Mouse (Mus musculus): ENCODE measurements around the gene Nubp2. TPM values are rescaled to one million over a fixed set of nuclear protein-coding genes. Genes with fewer than 3 reads are reported as not detected.
A peak's percentile ranks its signal among the peaks of the same experiment; 100 is the strongest.

Nubp2 gene
- polyA plus RNA-seq, 1 experiment from 2014 or later: 46.4 TPM

GRCm38 (mm10) chr17:24900014-24900413 lies 13.9 kb upstream of the Nubp2 start:
- no peak for ATAC-seq
- Histone ChIP-seq H3K4me2 (ENCODE audit: low read depth, low read length) (no peak overlapping the region), H3K9me3 (ENCODE audit: low read length) (no peaks in the 10 kb centered on the region), H3K36me3 (replicated peaks; ENCODE audit: insufficient read depth, low read length) (peaks cover 69% of the 10 kb centered on the region), H3K9ac (replicated peaks) (no peak overlapping the region), H3K4me3 (ENCODE audit: low read depth, low read length) (no peak overlapping the region), H3K4me1 (ENCODE audit: insufficient read depth) (peaks cover 28% of the 10 kb centered on the region), H3K27me3 (ENCODE audit: insufficient read depth, low read length) (no peaks in the 10 kb centered on the region), H3K27ac (ENCODE audit: low read depth) (no peak overlapping the region)
- no peak for DNase-seq
- TF ChIP-seq EP300 (IDR thresholded peaks at IDR 0.05; ENCODE audit: low read depth) (no peak), CTCF (IDR thresholded peaks at IDR 0.05; ENCODE audit: low read depth) (no peak)
- whole genome bisulfite sequencing (ENCODE audit: insufficient replicate concordance): 94% methylated on average over 6 of the region's 6 CpGs

GRCm38 (mm10) chr17:24899153-24899552 lies 13.0 kb upstream of the Nubp2 start:
- Histone ChIP-seq H3K4me1 (ENCODE audit: insufficient read depth) (peaks cover 32% of the 10 kb centered on the region), H3K27ac (ENCODE audit: low read depth) (no peak overlapping the region), H3K9ac (replicated peaks) (no peak overlapping the region), H3K9me3 (ENCODE audit: low read length) (no peaks in the 10 kb centered on the region), H3K27me3 (ENCODE audit: insufficient read depth, low read length) (no peaks in the 10 kb centered on the region), H3K36me3 (replicated peaks; ENCODE audit: insufficient read depth, low read length) (peaks cover 61% of the 10 kb centered on the region), H3K4me3 (ENCODE audit: low read depth, low read length) (no peak overlapping the region), H3K4me2 (ENCODE audit: low read depth, low read length) (no peak overlapping the region)
- ATAC-seq (no peak), DNase-seq (no peak)
- no peak for TF ChIP-seq CTCF (IDR thresholded peaks at IDR 0.05; ENCODE audit: low read depth)
- no peak for TF ChIP-seq EP300 (IDR thresholded peaks at IDR 0.05; ENCODE audit: low read depth)
- WGBS (ENCODE audit: insufficient replicate concordance): 79% methylated on average over 5 of the region's 5 CpGs

- no peak overlapping the region for H3K4me2 ChIP-seq (ENCODE audit: low read depth, low read length)
- peaks cover 32% of the 10 kb centered on the region for H3K4me1 ChIP-seq (ENCODE audit: insufficient read depth)
- no peak for TF ChIP-seq CTCF (IDR thresholded peaks at IDR 0.05; ENCODE audit: low read depth)
- no peak for TF ChIP-seq EP300 (IDR thresholded peaks at IDR 0.05; ENCODE audit: low read depth)
- ATAC-seq: no peak
- H3K9ac ChIP-seq (replicated peaks): no peak overlapping the region
- H3K27ac ChIP-seq (ENCODE audit: low read depth): no peak overlapping the region
- no peaks in the 10 kb centered on the region for H3K27me3 ChIP-seq (ENCODE audit: insufficient read depth, low read length)
- peaks cover 59% of the 10 kb centered on the region for H3K36me3 ChIP-seq (replicated peaks; ENCODE audit: insufficient read depth, low read length)
- H3K9me3 ChIP-seq (ENCODE audit: low read length): no peaks in the 10 kb centered on the region
- DNase-seq: no peak
- H3K4me3 ChIP-seq (ENCODE audit: low read depth, low read length): no peak overlapping the region
- 87% methylated on average over 4 of the region's 4 CpGs for WGBS (ENCODE audit: insufficient replicate concordance)
These were observed 12.1 kb upstream of the Nubp2 start for GRCm38 (mm10) chr17:24898041-24898854.

- Histone ChIP-seq H3K9me3 (ENCODE audit: low read length) (no peaks in the 10 kb centered on the region), H3K27ac (ENCODE audit: low read depth) (no peak overlapping the region), H3K27me3 (ENCODE audit: insufficient read depth, low read length) (no peaks in the 10 kb centered on the region), H3K4me1 (ENCODE audit: insufficient read depth) (peaks cover 32% of the 10 kb centered on the region), H3K36me3 (replicated peaks; ENCODE audit: insufficient read depth, low read length) (peaks cover 60% of the 10 kb centered on the region), H3K4me2 (ENCODE audit: low read depth, low read length) (peak overlapping the region; percentile 87), H3K4me3 (ENCODE audit: low read depth, low read length) (peak overlapping the region; percentile 86; the same call in 1 of the 2 replicates), H3K9ac (replicated peaks) (no peak overlapping the region)
- ATAC-seq (no peak), DNase-seq (no peak)
- TF ChIP-seq EP300 (IDR thresholded peaks at IDR 0.05; ENCODE audit: low read depth) (no peak), CTCF (IDR thresholded peaks at IDR 0.05; ENCODE audit: low read depth) (no peak)
- 88% methylated on average over 4 of the region's 4 CpGs for WGBS (ENCODE audit: insufficient replicate concordance)
These were observed 11.5 kb upstream of the Nubp2 start for GRCm38 (mm10) chr17:24897600-24897999.

- Histone ChIP-seq H3K9me3 (ENCODE audit: low read length) (no peaks in the 10 kb centered on the region), H3K4me1 (ENCODE audit: insufficient read depth) (peaks cover 27% of the 10 kb centered on the region), H3K36me3 (replicated peaks; ENCODE audit: insufficient read depth, low read length) (peaks cover 60% of the 10 kb centered on the region), H3K4me2 (ENCODE audit: low read depth, low read length) (peak overlapping the region; percentile 87), H3K9ac (replicated peaks) (peak overlapping the region; percentile 89), H3K27ac (ENCODE audit: low read depth) (peak overlapping the region; percentile 58), H3K27me3 (ENCODE audit: insufficient read depth, low read length) (no peaks in the 10 kb centered on the region), H3K4me3 (ENCODE audit: low read depth, low read length) (peak overlapping the region; percentile 86)
- TF ChIP-seq EP300 (IDR thresholded peaks at IDR 0.05; ENCODE audit: low read depth): no peak
- TF ChIP-seq CTCF (IDR thresholded peaks at IDR 0.05; ENCODE audit: low read depth): no peak
- ATAC-seq (no peak), DNase-seq (no peak)
- 41% methylated on average over 11 of the region's 11 CpGs for WGBS (ENCODE audit: insufficient replicate concordance)
These were observed 10.8 kb upstream of the Nubp2 start for GRCm38 (mm10) chr17:24896993-24897269.

GRCm38 (mm10) chr17:24896241-24896992 lies 10.3 kb upstream of the Nubp2 start, which contains the start of gene Nme3:
Gene Nme3, plus strand, starts transcription at chr17:24896500.
- TF ChIP-seq EP300 (IDR thresholded peaks at IDR 0.05; ENCODE audit: low read depth): no peak
- TF ChIP-seq CTCF (IDR thresholded peaks at IDR 0.05; ENCODE audit: low read depth): peak; percentile 34
- ATAC-seq (peak; percentile 72), DNase-seq (peak; percentile 91)
- H3K4me2 ChIP-seq (ENCODE audit: low read depth, low read length): peak within 1 kb of the TSS; percentile 87
- peak within 1 kb of the TSS; percentile 86 for H3K4me3 ChIP-seq (ENCODE audit: low read depth, low read length)
- peak within 1 kb of the TSS; percentile 76 for H3K27ac ChIP-seq (ENCODE audit: low read depth)
- H3K4me1 ChIP-seq (ENCODE audit: insufficient read depth): peaks cover 23% of the 10 kb centered on the region
- no peaks in the 10 kb centered on the region for H3K9me3 ChIP-seq (ENCODE audit: low read length)
- peak within 1 kb of the TSS; percentile 89 for H3K9ac ChIP-seq (replicated peaks)
- H3K27me3 ChIP-seq (ENCODE audit: insufficient read depth, low read length): no peaks in the 10 kb centered on the region
- WGBS (ENCODE audit: insufficient replicate concordance): 2% methylated on average over 50 of the region's 50 CpGs
- H3K36me3 ChIP-seq (replicated peaks; ENCODE audit: insufficient read depth, low read length): peaks cover 60% of the 10 kb centered on the region

Measured in liver, postnatal 0 days (tissue).